Mouse (Mus musculus): Measurements from ENCODE around the gene Hivep3. TPM values are rescaled to one million over a fixed set of nuclear protein-coding genes. Genes with fewer than 3 reads are reported as not detected.

The Hivep3 gene
- polyA plus RNA-seq, 1 experiment from 2014 or later: 5.7 TPM

DNA sequence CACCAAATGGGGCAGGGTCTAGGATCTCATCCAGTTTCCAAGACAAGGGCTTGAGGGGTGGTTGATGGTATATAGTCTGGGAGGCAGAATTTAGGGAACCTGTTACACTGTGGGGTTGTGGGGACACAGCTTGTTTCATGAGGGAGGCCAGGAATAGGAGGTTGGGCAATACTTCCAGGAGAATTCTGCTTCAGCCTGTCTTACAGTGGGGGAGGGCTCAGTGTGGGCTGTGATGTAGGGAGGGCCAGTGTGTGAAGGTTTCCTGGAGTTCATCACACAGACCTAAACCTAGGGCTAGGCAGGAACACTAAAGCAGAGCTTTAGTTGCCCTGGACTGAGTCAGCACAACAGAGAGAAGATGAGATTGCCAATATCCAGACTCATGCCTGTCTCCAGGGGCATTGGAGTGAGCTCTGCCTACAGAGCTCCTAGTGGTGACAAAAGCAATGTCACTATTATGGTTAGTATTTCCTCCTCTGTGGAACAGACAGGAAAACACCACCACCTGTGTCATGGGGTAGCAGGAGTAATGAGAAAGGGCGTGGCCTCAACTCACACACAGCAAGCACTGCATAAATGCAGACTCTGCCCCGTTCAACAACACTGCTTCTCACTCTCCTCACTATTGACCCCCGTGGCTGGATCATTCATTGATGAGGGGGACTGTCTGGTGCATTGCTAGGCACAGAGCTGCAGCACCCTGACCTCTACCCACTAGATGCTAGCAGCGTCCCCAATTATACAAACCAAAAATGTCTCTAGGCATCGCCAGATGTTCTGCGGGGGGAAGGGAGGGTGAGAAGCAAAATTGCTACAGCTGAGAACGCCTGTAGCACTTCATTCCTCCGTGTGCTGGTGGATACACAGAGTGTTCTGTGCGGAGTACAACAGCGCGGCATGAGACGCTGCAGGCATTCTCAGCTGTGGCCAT is 213.9 kb downstream of the Hivep3 start:
- ATAC-seq (ENCODE audit: insufficient read depth, low FRiP score, low TSS enrichment): no peak
- Histone ChIP-seq H3K27me3 (ENCODE audit: control insufficient read depth, insufficient read depth, low read length) (no peaks in the 10 kb centered on the region), H3K27ac (ENCODE audit: low read depth, low read length) (no peak overlapping the region), H3K36me3 (ENCODE audit: control insufficient read depth, insufficient read depth, low read length) (no peaks in the 10 kb centered on the region), H3K4me1 (ENCODE audit: control insufficient read depth, insufficient read depth, low read length) (no peaks in the 10 kb centered on the region), H3K9ac (ENCODE audit: low read length) (no peak overlapping the region), H3K4me3 (ENCODE audit: low read depth, low read length) (no peak overlapping the region), H3K4me2 (ENCODE audit: low read depth) (no peak overlapping the region), H3K9me3 (ENCODE audit: control insufficient read depth, low read length) (no peaks in the 10 kb centered on the region)
- 76% methylated on average over 12 of the region's 12 CpGs for WGBS
- DNase-seq (ENCODE audit: low spot score): no peak

DNA sequence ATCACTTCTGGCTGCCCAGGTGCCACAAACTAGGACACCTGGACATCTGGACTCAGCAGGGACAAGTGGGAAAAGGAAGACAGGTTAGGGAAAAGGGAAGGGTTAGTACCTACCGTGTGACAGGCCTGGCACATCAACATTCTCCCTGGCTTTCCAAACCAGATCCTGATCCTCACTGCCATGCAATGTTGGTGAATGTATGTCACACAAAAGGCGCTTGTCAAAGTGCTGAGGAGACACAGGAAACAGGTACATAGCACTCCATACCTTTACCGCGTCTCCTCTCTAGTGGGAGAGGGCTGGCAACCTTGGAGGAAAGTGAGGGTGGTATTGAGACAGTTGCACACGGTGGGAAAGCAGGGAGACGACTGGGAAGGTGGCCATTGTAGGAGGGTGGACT is 214.8 kb downstream of the Hivep3 start:
- Histone ChIP-seq H3K4me3 (ENCODE audit: low read depth, low read length) (no peak overlapping the region), H3K9me3 (ENCODE audit: control insufficient read depth, low read length) (no peaks in the 10 kb centered on the region), H3K27me3 (ENCODE audit: control insufficient read depth, insufficient read depth, low read length) (no peaks in the 10 kb centered on the region), H3K4me1 (ENCODE audit: control insufficient read depth, insufficient read depth, low read length) (no peaks in the 10 kb centered on the region), H3K9ac (ENCODE audit: low read length) (no peak overlapping the region), H3K36me3 (ENCODE audit: control insufficient read depth, insufficient read depth, low read length) (no peaks in the 10 kb centered on the region), H3K27ac (ENCODE audit: low read depth, low read length) (no peak overlapping the region), H3K4me2 (ENCODE audit: low read depth) (no peak overlapping the region)
- 89% methylated on average over 6 of the region's 6 CpGs for WGBS
- no peak for DNase-seq (ENCODE audit: low spot score)
- no peak for ATAC-seq (ENCODE audit: insufficient read depth, low FRiP score, low TSS enrichment)

DNA sequence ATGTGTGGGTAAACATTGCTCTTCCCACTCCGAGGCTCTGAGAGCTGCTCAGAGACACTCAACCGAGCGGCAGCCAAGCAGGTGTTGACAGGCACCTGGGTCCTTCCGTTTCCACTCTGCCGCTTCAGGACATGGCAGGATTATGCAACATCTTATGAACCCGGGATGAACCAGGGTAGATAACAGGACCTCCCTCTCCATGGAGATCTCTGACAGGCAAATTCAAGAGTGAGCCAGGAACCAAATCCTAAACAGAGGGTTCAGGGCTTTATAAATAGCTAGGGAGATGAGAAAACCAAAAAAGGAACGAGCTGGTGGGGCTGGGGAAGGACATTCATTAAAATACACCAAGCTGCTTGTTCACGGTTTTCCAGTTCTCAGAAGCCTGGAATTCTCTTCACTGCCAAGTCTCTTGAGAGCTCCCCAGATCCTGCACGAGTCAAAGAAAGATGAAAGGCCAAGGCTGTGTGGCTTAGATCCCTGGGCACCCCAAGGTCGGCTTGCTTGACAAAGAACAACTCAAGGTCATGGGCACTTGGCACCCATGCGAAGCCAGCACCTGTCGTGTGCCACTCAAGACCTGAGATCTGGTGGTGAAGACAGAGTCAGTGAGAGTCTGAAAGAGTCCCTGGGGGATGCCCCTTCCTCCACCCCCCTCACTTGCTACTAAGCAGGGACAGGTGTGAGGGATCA is 215.5 kb downstream of the Hivep3 start:
- ATAC-seq (ENCODE audit: insufficient read depth, low FRiP score, low TSS enrichment) (no peak), DNase-seq (ENCODE audit: low spot score) (no peak)
- Histone ChIP-seq H3K27me3 (ENCODE audit: control insufficient read depth, insufficient read depth, low read length) (no peaks in the 10 kb centered on the region), H3K36me3 (ENCODE audit: control insufficient read depth, insufficient read depth, low read length) (no peaks in the 10 kb centered on the region), H3K27ac (ENCODE audit: low read depth, low read length) (no peak overlapping the region), H3K9me3 (ENCODE audit: control insufficient read depth, low read length) (no peaks in the 10 kb centered on the region), H3K4me1 (ENCODE audit: control insufficient read depth, insufficient read depth, low read length) (no peaks in the 10 kb centered on the region), H3K4me3 (ENCODE audit: low read depth, low read length) (no peak overlapping the region), H3K9ac (ENCODE audit: low read length) (no peak overlapping the region), H3K4me2 (ENCODE audit: low read depth) (no peak overlapping the region)
- WGBS: 84% methylated on average over 12 of the region's 12 CpGs

DNA sequence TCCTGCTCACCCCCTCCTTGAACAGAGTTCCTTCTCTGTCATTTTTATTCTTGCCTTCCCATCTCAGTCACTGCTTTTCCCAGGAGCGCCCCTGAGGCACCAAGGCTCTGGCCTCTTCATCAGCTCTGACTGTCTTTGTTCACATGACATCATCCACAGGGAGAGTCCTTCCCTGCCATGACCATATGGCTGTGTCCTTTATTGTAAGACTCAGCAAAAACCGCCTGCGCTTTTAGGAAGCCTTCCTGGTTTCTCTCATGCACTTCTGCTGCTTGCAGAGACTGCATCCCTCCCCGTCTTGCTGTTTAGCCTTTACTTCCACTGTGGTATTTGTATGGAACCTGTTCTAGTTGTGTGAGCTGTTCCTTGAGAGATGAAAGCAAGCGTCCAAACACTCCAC is 216.6 kb downstream of the Hivep3 start:
- Histone ChIP-seq H3K27me3 (ENCODE audit: control insufficient read depth, insufficient read depth, low read length) (no peaks in the 10 kb centered on the region), H3K9me3 (ENCODE audit: control insufficient read depth, low read length) (no peaks in the 10 kb centered on the region), H3K36me3 (ENCODE audit: control insufficient read depth, insufficient read depth, low read length) (no peaks in the 10 kb centered on the region), H3K4me3 (ENCODE audit: low read depth, low read length) (no peak overlapping the region), H3K9ac (ENCODE audit: low read length) (no peak overlapping the region), H3K27ac (ENCODE audit: low read depth, low read length) (no peak overlapping the region), H3K4me1 (ENCODE audit: control insufficient read depth, insufficient read depth, low read length) (no peaks in the 10 kb centered on the region), H3K4me2 (ENCODE audit: low read depth) (no peak overlapping the region)
- DNase-seq (ENCODE audit: low spot score) (no peak), ATAC-seq (ENCODE audit: insufficient read depth, low FRiP score, low TSS enrichment) (no peak)
- WGBS: 85% methylated on average over 5 of the region's 5 CpGs

DNA sequence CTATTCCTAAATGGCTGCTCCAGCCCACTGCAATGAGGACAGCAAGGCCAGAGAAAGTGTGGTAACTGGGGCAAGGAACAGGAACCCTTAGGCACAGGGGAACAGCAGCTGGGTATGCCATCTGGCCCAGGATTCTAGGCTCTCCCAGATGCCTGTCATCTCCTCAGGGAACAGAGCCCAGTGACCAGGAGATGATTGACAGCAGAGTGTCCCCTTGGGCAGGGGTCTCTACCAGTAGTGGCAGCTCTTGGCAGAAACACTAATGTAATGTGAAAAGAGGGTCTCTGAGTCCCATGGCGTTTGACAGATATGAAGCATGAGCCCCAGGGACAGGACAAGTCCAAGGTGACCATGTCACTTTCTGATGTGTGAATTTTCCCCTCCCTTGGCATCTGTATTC is 217.5 kb downstream of the Hivep3 start:
- H3K9ac ChIP-seq (ENCODE audit: low read length): no peak overlapping the region
- ATAC-seq (ENCODE audit: insufficient read depth, low FRiP score, low TSS enrichment): no peak
- no peaks in the 10 kb centered on the region for H3K36me3 ChIP-seq (ENCODE audit: control insufficient read depth, insufficient read depth, low read length)
- 75% methylated on average over 1 of the region's 1 CpGs for WGBS
- H3K4me3 ChIP-seq (ENCODE audit: low read depth, low read length): no peak overlapping the region
- no peaks in the 10 kb centered on the region for H3K4me1 ChIP-seq (ENCODE audit: control insufficient read depth, insufficient read depth, low read length)
- H3K27ac ChIP-seq (ENCODE audit: low read depth, low read length): no peak overlapping the region
- DNase-seq (ENCODE audit: low spot score): no peak
- H3K4me2 ChIP-seq (ENCODE audit: low read depth): no peak overlapping the region
- no peaks in the 10 kb centered on the region for H3K9me3 ChIP-seq (ENCODE audit: control insufficient read depth, low read length)
- H3K27me3 ChIP-seq (ENCODE audit: control insufficient read depth, insufficient read depth, low read length): no peaks in the 10 kb centered on the region

DNA sequence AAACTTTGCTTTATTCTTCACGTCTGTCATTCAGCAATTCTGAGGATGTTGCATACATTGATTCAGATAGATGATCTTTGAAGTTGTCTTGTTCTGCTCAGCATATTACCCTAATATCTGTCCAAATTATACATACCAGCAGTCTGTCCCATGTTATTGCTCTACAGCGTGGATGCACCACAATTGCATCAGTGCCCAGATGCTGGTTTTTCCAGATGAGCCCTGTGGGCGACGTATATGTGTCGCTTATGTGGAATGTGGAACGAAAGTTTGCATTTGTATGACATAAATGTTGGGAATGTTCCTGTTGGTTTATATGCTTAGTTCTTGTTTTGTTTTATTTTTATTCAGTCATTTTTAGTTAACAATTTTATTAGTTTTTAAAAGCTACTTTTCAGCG is 221.4 kb downstream of the Hivep3 start:
- Histone ChIP-seq H3K9me3 (ENCODE audit: control insufficient read depth, low read length) (no peaks in the 10 kb centered on the region), H3K9ac (ENCODE audit: low read length) (no peak overlapping the region), H3K27ac (ENCODE audit: low read depth, low read length) (no peak overlapping the region), H3K4me1 (ENCODE audit: control insufficient read depth, insufficient read depth, low read length) (no peaks in the 10 kb centered on the region), H3K36me3 (ENCODE audit: control insufficient read depth, insufficient read depth, low read length) (no peaks in the 10 kb centered on the region), H3K4me3 (ENCODE audit: low read depth, low read length) (no peak overlapping the region), H3K4me2 (ENCODE audit: low read depth) (no peak overlapping the region), H3K27me3 (ENCODE audit: control insufficient read depth, insufficient read depth, low read length) (no peaks in the 10 kb centered on the region)
- 88% methylated on average over 7 of the region's 7 CpGs for WGBS
- DNase-seq (ENCODE audit: low spot score) (no peak), ATAC-seq (ENCODE audit: insufficient read depth, low FRiP score, low TSS enrichment) (no peak)

DNA sequence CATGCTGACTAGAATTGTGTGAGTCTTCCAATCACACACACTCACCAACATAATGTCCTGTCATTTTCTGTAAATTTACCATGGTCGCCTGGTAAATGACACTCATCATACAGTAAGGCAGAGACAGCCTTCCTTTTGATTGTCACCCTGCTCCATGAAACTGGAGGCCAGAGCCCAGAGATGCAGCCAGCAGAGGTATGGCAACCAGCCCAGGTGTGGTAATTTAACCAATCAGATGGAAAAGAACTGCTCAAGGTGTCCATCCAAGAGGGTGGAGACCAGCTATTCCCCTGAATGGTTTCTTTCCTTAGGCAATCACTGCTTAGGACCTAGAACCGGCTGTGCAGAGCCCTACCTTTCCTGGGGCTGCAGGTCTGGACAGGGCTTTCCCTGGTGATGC is 224.4 kb downstream of the Hivep3 start:
- H3K27me3 ChIP-seq (ENCODE audit: control insufficient read depth, insufficient read depth, low read length): no peaks in the 10 kb centered on the region
- 89% methylated on average over 2 of the region's 2 CpGs for WGBS
- no peak overlapping the region for H3K4me2 ChIP-seq (ENCODE audit: low read depth)
- H3K27ac ChIP-seq (ENCODE audit: low read depth, low read length): no peak overlapping the region
- H3K4me1 ChIP-seq (ENCODE audit: control insufficient read depth, insufficient read depth, low read length): no peaks in the 10 kb centered on the region
- H3K9me3 ChIP-seq (ENCODE audit: control insufficient read depth, low read length): no peaks in the 10 kb centered on the region
- DNase-seq (ENCODE audit: low spot score): no peak
- H3K36me3 ChIP-seq (ENCODE audit: control insufficient read depth, insufficient read depth, low read length): no peaks in the 10 kb centered on the region
- H3K4me3 ChIP-seq (ENCODE audit: low read depth, low read length): no peak overlapping the region
- no peak for ATAC-seq (ENCODE audit: insufficient read depth, low FRiP score, low TSS enrichment)
- H3K9ac ChIP-seq (ENCODE audit: low read length): no peak overlapping the region

DNA sequence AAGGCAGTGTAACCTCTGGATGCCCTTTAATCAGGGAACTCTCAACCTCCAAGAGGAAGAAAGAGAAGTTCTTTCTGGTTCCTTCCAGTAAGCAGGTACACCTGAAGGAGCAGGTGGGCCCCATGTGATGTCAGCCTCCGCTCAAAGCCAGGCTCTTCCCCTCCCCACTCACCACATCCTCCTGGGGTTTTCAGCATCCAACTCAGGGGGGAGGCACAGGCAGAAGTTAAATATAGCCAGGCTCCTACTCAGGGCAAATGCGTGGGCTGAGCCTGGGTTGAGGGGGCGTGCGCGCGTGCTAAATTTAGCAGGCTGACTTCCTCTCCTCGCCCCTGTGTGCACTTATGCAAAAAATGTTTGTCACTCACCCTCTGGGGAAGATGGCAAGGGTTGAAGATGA is 225.7 kb downstream of the Hivep3 start:
- H3K4me3 ChIP-seq (ENCODE audit: low read depth, low read length): no peak overlapping the region
- H3K36me3 ChIP-seq (ENCODE audit: control insufficient read depth, insufficient read depth, low read length): no peaks in the 10 kb centered on the region
- ATAC-seq (ENCODE audit: insufficient read depth, low FRiP score, low TSS enrichment): no peak
- H3K4me2 ChIP-seq (ENCODE audit: low read depth): no peak overlapping the region
- H3K27me3 ChIP-seq (ENCODE audit: control insufficient read depth, insufficient read depth, low read length): no peaks in the 10 kb centered on the region
- no peaks in the 10 kb centered on the region for H3K9me3 ChIP-seq (ENCODE audit: control insufficient read depth, low read length)
- no peak for DNase-seq (ENCODE audit: low spot score)
- no peak overlapping the region for H3K27ac ChIP-seq (ENCODE audit: low read depth, low read length)
- 77% methylated on average over 7 of the region's 7 CpGs for WGBS
- H3K9ac ChIP-seq (ENCODE audit: low read length): no peak overlapping the region
- H3K4me1 ChIP-seq (ENCODE audit: control insufficient read depth, insufficient read depth, low read length): no peaks in the 10 kb centered on the region

DNA sequence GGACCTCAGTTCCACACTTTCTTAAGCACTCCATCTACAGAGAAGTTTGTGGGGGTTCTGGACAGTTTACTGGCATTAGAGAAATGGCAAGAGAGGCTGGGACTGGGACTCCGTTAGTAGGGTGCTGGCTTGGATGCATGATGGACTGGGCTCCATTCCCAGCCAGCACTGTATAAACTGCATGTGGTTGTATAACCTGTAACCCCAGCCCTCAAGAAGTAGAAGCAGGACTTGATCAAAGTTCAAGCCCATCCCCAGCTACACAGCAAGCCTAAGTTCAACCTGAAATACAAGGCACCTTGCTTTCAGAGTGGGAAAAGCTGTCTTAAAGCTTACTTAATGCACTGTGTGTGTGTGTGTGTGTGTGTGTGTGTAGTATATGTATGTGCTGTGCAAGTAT is 226.3 kb downstream of the Hivep3 start:
- Histone ChIP-seq H3K4me3 (ENCODE audit: low read depth, low read length) (no peak overlapping the region), H3K9me3 (ENCODE audit: control insufficient read depth, low read length) (no peaks in the 10 kb centered on the region), H3K9ac (ENCODE audit: low read length) (no peak overlapping the region), H3K4me1 (ENCODE audit: control insufficient read depth, insufficient read depth, low read length) (no peaks in the 10 kb centered on the region), H3K27ac (ENCODE audit: low read depth, low read length) (no peak overlapping the region), H3K27me3 (ENCODE audit: control insufficient read depth, insufficient read depth, low read length) (no peaks in the 10 kb centered on the region), H3K4me2 (ENCODE audit: low read depth) (no peak overlapping the region), H3K36me3 (ENCODE audit: control insufficient read depth, insufficient read depth, low read length) (no peaks in the 10 kb centered on the region)
- DNase-seq (ENCODE audit: low spot score): no peak
- ATAC-seq (ENCODE audit: insufficient read depth, low FRiP score, low TSS enrichment): no peak
- WGBS: 84% methylated on average over 1 of the region's 1 CpGs
